Mouse (Mus musculus) heart, postnatal 0 days (tissue): ENCODE data around the gene Mad2l2.

Experiments used
- CTCF ChIP-seq: IDR thresholded peaks from 2 replicates; pipeline ENCODE4 v1.5.1; 2016; ENCODE audit warnings: antibody characterized with exemption, control low read depth, low read depth
- EP300 ChIP-seq: IDR thresholded peaks from 2 replicates; pipeline ENCODE4 v1.6.1; 2016; ENCODE audit warnings: antibody characterized with exemption, low read depth

GRCm38 (mm10) chr4:148192707-148193245, 62.6 kb downstream of the Mad2l2 start:
- TF ChIP-seq CTCF (no peak), EP300 (no peak)
